Mouse (Mus musculus) embryonic stem cell, embryonic (primary cell): ENCODE results near the gene Abhd4.

ENCODE experiments used
- CTCF ChIA-PET, 4 experiments: fragments of 300-600 bp in 2 of 4; fragments of 350-600 bp in 2 of 4; sonication (Branson Sonifier 250); formaldehyde crosslinking; loops; one replicate each; lab custom pipeline; 2022; ENCODE audit warnings: inconsistent platforms in 2 of 4; lab: Charles Lee
- POLR2A ChIA-PET, 4 experiments: fragments of 300-600 bp in 2 of 4; fragments of 350-600 bp in 2 of 4; sonication (Branson Sonifier 250); formaldehyde crosslinking; loops; one replicate each; lab custom pipeline; 2022; ENCODE audit warnings: antibody characterized with exemption in 4 of 4, inconsistent platforms in 1 of 4; lab: Charles Lee

Gene Abhd4

DNA sequence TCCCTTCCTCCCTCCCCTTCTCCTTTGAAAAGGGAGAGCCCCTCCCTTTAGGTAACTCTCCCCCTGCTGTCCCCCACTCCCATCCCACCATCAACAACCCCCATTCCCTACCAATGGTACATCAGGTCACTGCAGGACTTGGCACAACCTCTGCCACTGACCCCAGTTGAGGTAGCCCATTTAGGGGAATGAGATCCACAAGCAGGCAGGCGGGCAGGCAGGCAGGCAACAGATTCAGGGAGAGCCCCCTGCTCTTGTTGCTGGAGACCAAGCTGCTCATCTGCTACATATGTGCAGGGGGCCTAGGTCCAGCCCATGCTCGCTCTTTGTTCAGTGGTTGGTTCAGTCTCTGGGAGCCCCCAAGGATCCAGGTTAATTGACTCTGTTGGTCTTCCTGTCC, 22.5 kb downstream of the Abhd4 start:
- ChIA-PET POLR2A (interaction anchor here in 2 of 4 experiments (1.0 to 1.6 kb wide), 2 partner anchors 17 kb away, joined by 3 to 7 read pairs; no protein-coding TSS in a partner anchor), CTCF (no interaction called here)

DNA sequence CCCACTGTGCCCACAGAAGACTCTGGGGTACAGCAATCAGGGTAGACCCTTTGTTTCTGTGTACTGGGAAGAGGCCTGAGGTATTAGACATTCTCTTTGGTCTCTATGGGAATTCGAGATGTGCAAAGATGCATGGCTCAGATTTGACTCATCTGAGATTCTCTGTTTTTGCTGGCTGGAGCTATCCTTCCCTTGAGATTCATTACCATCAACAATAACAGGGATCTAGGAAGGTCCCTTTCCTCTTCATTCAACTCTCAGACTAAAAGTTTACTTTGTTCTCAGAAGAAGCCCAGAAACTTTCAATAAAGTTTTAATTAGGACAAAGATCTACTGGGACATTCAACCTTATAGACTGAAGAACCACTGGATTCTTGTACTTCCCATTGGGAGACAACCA, 30.9 kb downstream of the Abhd4 start, which contains the start of gene Olfr49:
Olfr49 (minus strand) TSS at position 101 of the 400 bp plus-strand sequence.
- ChIA-PET POLR2A (no interaction called here), CTCF (no interaction called here)

DNA sequence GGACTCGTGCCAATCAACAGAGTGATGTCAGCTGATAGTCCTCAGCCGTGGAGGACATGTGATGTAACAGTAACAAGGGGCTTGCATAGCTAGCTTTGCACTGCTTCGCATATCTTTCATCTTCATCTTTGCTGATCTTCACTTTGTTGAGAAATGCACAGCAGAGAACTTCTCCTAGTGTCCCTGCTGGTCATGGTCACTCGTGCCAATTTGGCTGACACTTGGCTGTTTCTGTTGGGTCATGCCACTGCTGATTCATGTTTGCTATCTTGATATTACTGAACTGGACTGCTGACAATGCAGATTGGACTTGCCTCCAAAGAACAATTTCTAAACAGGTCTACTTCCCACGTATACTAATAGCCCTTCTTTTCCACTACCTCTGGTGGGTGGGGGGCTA, 46.1 kb downstream of the Abhd4 start:
- ChIA-PET POLR2A (no interaction called here), CTCF (no interaction called here)

DNA sequence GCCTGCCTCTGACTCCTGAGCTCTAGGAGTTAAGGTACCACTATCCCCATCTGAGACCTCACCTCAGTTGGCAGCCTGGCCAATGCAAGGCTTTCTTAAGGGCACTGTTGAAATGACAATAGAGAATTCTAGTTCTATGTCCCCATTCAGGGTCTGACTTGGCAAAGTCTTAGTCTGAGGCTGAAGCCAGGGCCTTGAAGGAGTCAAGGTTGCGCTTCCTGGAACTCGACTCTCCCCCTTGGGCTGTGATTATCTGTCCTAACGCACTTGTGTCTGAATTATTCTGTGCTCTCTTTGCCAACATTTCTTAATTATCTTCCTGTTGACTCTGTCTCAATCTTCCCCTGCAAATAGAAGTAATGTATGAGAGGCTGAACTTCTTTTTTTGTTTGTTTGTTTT, 46.7 kb downstream of the Abhd4 start:
- CTCF ChIA-PET: interaction anchor here in 1 of 4 experiments (0.6 kb wide), 1 partner anchor 385 kb away, joined by 4 read pairs; no protein-coding TSS in a partner anchor
- POLR2A ChIA-PET: interaction anchor here in 1 of 4 experiments (1.2 kb wide), 1 partner anchor 46 kb away, joined by 3 read pairs; the partner anchor contains the start of gene Abhd4

DNA sequence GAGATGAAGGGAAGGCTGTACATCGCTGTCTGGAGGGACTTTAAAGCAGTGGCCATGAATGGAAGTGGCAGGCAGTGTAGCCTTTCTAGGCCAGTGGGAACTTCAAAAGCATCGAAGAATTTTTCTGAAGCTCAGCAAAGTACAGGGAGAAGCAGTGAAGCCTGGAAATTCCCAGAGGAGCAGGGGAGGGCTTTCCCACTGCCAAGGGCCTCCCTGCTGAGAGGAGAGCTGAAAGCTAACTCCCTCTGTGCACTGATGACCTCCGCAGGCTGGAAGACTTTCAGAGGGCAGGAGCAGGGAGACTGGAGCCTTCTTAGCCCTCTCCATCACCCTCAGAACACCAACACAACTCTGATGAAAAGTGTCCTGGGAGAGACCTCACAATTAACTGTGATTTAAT, 57.8 kb downstream of the Abhd4 start:
- ChIA-PET POLR2A (interaction anchor here in 2 of 4 experiments (0.5 to 1.4 kb wide), 2 partner anchors 39 to 52 kb away, joined by 4 to 5 read pairs; no protein-coding TSS in a partner anchor), CTCF (interaction anchor here in 2 of 4 experiments (0.6 to 1.1 kb wide), 2 partner anchors 55 to 73 kb away, joined by 3 read pairs; no protein-coding TSS in a partner anchor)
